Mouse (Mus musculus): ENCODE data around the gene Eprs. TPM values are rescaled to one million over a fixed set of nuclear protein-coding genes. Genes with fewer than 3 reads are reported as not detected.
A peak's percentile ranks its signal among the peaks of the same experiment; 100 is the strongest.

Eprs gene
- polyA plus RNA-seq, 1 experiment = 5.0 TPM

GRCm38 (mm10) chr1:185331364-185331763, 31.5 kb upstream of the Eprs start:
- Histone ChIP-seq H3K27ac (ENCODE audit: insufficient read depth, low read length) (no peak overlapping the region), H3K4me1 (ENCODE audit: control insufficient read depth, insufficient read depth, insufficient read length) (no peaks in the 10 kb centered on the region), H3K4me3 (ENCODE audit: extremely low read depth, insufficient read depth, insufficient read length) (no peak overlapping the region), H3K27me3 (ENCODE audit: control insufficient read depth, insufficient read depth, low read length) (no peaks in the 10 kb centered on the region), H3K36me3 (ENCODE audit: control insufficient read depth, insufficient read depth, low read length) (peaks cover 5% of the 10 kb centered on the region; the same call in 1 of the 2 replicates)
- DNase-seq (ENCODE audit: low read depth in 1 of 2, low spot score in 2 of 2) = no peak
- no peak for TF ChIP-seq CTCF (IDR thresholded peaks at IDR 0.05; ENCODE audit: extremely low read depth, insufficient read depth, insufficient read length, insufficient replicate concordance)
- no peak for TF ChIP-seq POLR2A (IDR thresholded peaks at IDR 0.05; ENCODE audit: low read depth, low read length)
- 49% methylated on average over 5 of the region's 5 CpGs for WGBS

GRCm38 (mm10) chr1:185331983-185332430, 30.8 kb upstream of the Eprs start, which contains the start of gene Bpnt1:
Gene Bpnt1, plus strand, starts transcription at chr1:185332149.
- H3K27me3 ChIP-seq (ENCODE audit: control insufficient read depth, insufficient read depth, low read length) = no peaks in the 10 kb centered on the region
- peak within 1 kb of the TSS; percentile 81 for H3K27ac ChIP-seq (ENCODE audit: insufficient read depth, low read length)
- under 1% methylated on average over 32 of the region's 32 CpGs for WGBS
- TF ChIP-seq POLR2A (IDR thresholded peaks at IDR 0.05; ENCODE audit: low read depth, low read length) = peak; percentile 19
- no peak for TF ChIP-seq CTCF (IDR thresholded peaks at IDR 0.05; ENCODE audit: extremely low read depth, insufficient read depth, insufficient read length, insufficient replicate concordance)
- H3K4me1 ChIP-seq (ENCODE audit: control insufficient read depth, insufficient read depth, insufficient read length) = no peaks in the 10 kb centered on the region
- H3K4me3 ChIP-seq (ENCODE audit: extremely low read depth, insufficient read depth, insufficient read length) = peak within 1 kb of the TSS; percentile 77
- no peaks in the 10 kb centered on the region for H3K36me3 ChIP-seq (ENCODE audit: control insufficient read depth, insufficient read depth, low read length)
- DNase-seq (ENCODE audit: low read depth in 1 of 2, low spot score in 2 of 2) = peak; percentile 65 to 81

GRCm38 (mm10) chr1:185333651-185334050, 29.2 kb upstream of the Eprs start:
- 85% methylated on average over 5 of the region's 5 CpGs for WGBS
- Histone ChIP-seq H3K4me3 (ENCODE audit: extremely low read depth, insufficient read depth, insufficient read length) (no peak overlapping the region), H3K27ac (ENCODE audit: insufficient read depth, low read length) (no peak overlapping the region), H3K4me1 (ENCODE audit: control insufficient read depth, insufficient read depth, insufficient read length) (no peaks in the 10 kb centered on the region), H3K36me3 (ENCODE audit: control insufficient read depth, insufficient read depth, low read length) (0 out of 2 replicates have a peak, but pooled peaks cover 1% of the 10 kb centered on the region), H3K27me3 (ENCODE audit: control insufficient read depth, insufficient read depth, low read length) (no peaks in the 10 kb centered on the region)
- TF ChIP-seq CTCF (IDR thresholded peaks at IDR 0.05; ENCODE audit: extremely low read depth, insufficient read depth, insufficient read length, insufficient replicate concordance) (no peak), POLR2A (IDR thresholded peaks at IDR 0.05; ENCODE audit: low read depth, low read length) (no peak)
- no peak for DNase-seq (ENCODE audit: low read depth in 1 of 2, low spot score in 2 of 2)

- WGBS = 84% methylated on average over 4 of the region's 4 CpGs
- Histone ChIP-seq H3K27me3 (ENCODE audit: control insufficient read depth, insufficient read depth, low read length) (no peaks in the 10 kb centered on the region), H3K36me3 (ENCODE audit: control insufficient read depth, insufficient read depth, low read length) (0 out of 2 replicates have a peak, but pooled peaks cover 1% of the 10 kb centered on the region), H3K4me3 (ENCODE audit: extremely low read depth, insufficient read depth, insufficient read length) (no peak overlapping the region), H3K4me1 (ENCODE audit: control insufficient read depth, insufficient read depth, insufficient read length) (no peaks in the 10 kb centered on the region), H3K27ac (ENCODE audit: insufficient read depth, low read length) (no peak overlapping the region)
- no peak for DNase-seq (ENCODE audit: low read depth in 1 of 2, low spot score in 2 of 2)
- no peak for TF ChIP-seq POLR2A (IDR thresholded peaks at IDR 0.05; ENCODE audit: low read depth, low read length)
- no peak for TF ChIP-seq CTCF (IDR thresholded peaks at IDR 0.05; ENCODE audit: extremely low read depth, insufficient read depth, insufficient read length, insufficient replicate concordance)
Measured at GRCm38 (mm10) chr1:185334136-185334535, 28.7 kb upstream of the Eprs start.

GRCm38 (mm10) chr1:185335231-185335765, 27.5 kb upstream of the Eprs start:
- Histone ChIP-seq H3K27ac (ENCODE audit: insufficient read depth, low read length) (no peak overlapping the region), H3K4me1 (ENCODE audit: control insufficient read depth, insufficient read depth, insufficient read length) (no peaks in the 10 kb centered on the region), H3K36me3 (ENCODE audit: control insufficient read depth, insufficient read depth, low read length) (0 out of 2 replicates have a peak, but pooled peaks cover 1% of the 10 kb centered on the region), H3K4me3 (ENCODE audit: extremely low read depth, insufficient read depth, insufficient read length) (no peak overlapping the region), H3K27me3 (ENCODE audit: control insufficient read depth, insufficient read depth, low read length) (no peaks in the 10 kb centered on the region)
- DNase-seq (ENCODE audit: low read depth in 1 of 2, low spot score in 2 of 2) = no peak
- 87% methylated on average over 6 of the region's 6 CpGs for WGBS
- TF ChIP-seq CTCF (IDR thresholded peaks at IDR 0.05; ENCODE audit: extremely low read depth, insufficient read depth, insufficient read length, insufficient replicate concordance) (no peak), POLR2A (IDR thresholded peaks at IDR 0.05; ENCODE audit: low read depth, low read length) (no peak)

GRCm38 (mm10) chr1:185336535-185336934, 26.3 kb upstream of the Eprs start:
- WGBS = 80% methylated on average over 3 of the region's 3 CpGs
- H3K27me3 ChIP-seq (ENCODE audit: control insufficient read depth, insufficient read depth, low read length) = no peaks in the 10 kb centered on the region
- H3K4me3 ChIP-seq (ENCODE audit: extremely low read depth, insufficient read depth, insufficient read length) = no peak overlapping the region
- no peaks in the 10 kb centered on the region for H3K4me1 ChIP-seq (ENCODE audit: control insufficient read depth, insufficient read depth, insufficient read length)
- H3K27ac ChIP-seq (ENCODE audit: insufficient read depth, low read length) = no peak overlapping the region
- TF ChIP-seq POLR2A (IDR thresholded peaks at IDR 0.05; ENCODE audit: low read depth, low read length) = no peak
- no peak for TF ChIP-seq CTCF (IDR thresholded peaks at IDR 0.05; ENCODE audit: extremely low read depth, insufficient read depth, insufficient read length, insufficient replicate concordance)
- no peak for DNase-seq (ENCODE audit: low read depth in 1 of 2, low spot score in 2 of 2)
- peaks cover 6% of the 10 kb centered on the region for H3K36me3 ChIP-seq (ENCODE audit: control insufficient read depth, insufficient read depth, low read length)

- H3K4me3 ChIP-seq (ENCODE audit: extremely low read depth, insufficient read depth, insufficient read length) = no peak overlapping the region
- DNase-seq (ENCODE audit: low read depth in 1 of 2, low spot score in 2 of 2) = no peak
- H3K36me3 ChIP-seq (ENCODE audit: control insufficient read depth, insufficient read depth, low read length) = peaks cover 16% of the 10 kb centered on the region
- no peak overlapping the region for H3K27ac ChIP-seq (ENCODE audit: insufficient read depth, low read length)
- H3K4me1 ChIP-seq (ENCODE audit: control insufficient read depth, insufficient read depth, insufficient read length) = no peaks in the 10 kb centered on the region
- H3K27me3 ChIP-seq (ENCODE audit: control insufficient read depth, insufficient read depth, low read length) = no peaks in the 10 kb centered on the region
- TF ChIP-seq POLR2A (IDR thresholded peaks at IDR 0.05; ENCODE audit: low read depth, low read length) (no peak), CTCF (IDR thresholded peaks at IDR 0.05; ENCODE audit: extremely low read depth, insufficient read depth, insufficient read length, insufficient replicate concordance) (no peak)
- 91% methylated on average over 4 of the region's 4 CpGs for WGBS
Measured at GRCm38 (mm10) chr1:185342441-185342840, 20.4 kb upstream of the Eprs start.

Data from spleen, adult 2 months (tissue).